Mouse (Mus musculus) gastrocnemius, adult 2 months (tissue): Measurements from ENCODE around the gene Olfr96. TPM values are rescaled to one million over a fixed set of nuclear protein-coding genes. Genes with fewer than 3 reads are reported as not detected.
"Not testable (repeated sequence)": the region's sequence is repeated elsewhere in the genome, so short reads cannot be mapped to it uniquely, and the experiment has no call there.

Experiments
- DNase-seq: peaks from one replicate; pipeline ENCODE4 v3.0.0; 2022
- H3K27ac ChIP-seq: fragments of 200-600 bp; 2 replicates; pipeline ENCODE4 v1.8.1; 2022; ENCODE audit warnings: mild to moderate bottlenecking
- H3K4me3 ChIP-seq: fragments of 200-600 bp; 2 replicates; pipeline ENCODE4 v1.8.1; 2022; ENCODE audit warnings: mild to moderate bottlenecking, moderate library complexity
- CTCF ChIP-seq: fragments of 200-600 bp; IDR thresholded peaks from 2 replicates; pipeline ENCODE4 v1.8.1; 2022; ENCODE audit warnings: antibody characterized with exemption, mild to moderate bottlenecking, moderate library complexity
- intact Hi-C: fragments of 180-260 bp; cut with DNase I; formaldehyde crosslinking; loops from one replicate; pipeline ENCODE4 v1.15.1; 2025
- total RNA-seq, 2 experiments: library from RNA; stranded (reverse); gene quantifications; 2 replicates each; pipeline ENCODE4 v1.2.3; 2021

The Olfr96 gene
- total RNA-seq, 2 experiments from 2014 or later = not detected

DNA sequence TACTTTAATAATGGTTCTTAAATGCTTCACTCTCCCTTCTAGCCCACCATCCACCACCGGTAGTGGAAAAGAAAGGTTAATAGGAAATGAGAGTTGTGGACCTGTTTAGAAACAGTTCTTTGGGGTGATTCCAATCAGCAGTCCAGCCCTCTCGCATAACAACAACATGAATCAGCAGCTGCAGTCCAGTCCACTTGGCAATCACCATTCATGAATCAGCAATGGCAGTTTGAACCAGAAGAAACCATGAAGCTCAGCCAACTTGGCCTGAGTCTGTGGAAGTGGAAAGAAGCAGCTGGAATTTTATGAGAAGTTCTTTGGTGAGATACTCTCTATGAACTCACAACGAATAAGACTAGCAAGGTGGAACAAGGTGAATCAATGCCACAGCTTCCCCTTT is 1.5 kb upstream of the Olfr96 start:
- DNase-seq = peak; percentile 50
- intact Hi-C loops = no loop called here
- no peak for TF ChIP-seq CTCF
- H3K4me3 ChIP-seq = no peak overlapping the region
- no peak overlapping the region for H3K27ac ChIP-seq

DNA sequence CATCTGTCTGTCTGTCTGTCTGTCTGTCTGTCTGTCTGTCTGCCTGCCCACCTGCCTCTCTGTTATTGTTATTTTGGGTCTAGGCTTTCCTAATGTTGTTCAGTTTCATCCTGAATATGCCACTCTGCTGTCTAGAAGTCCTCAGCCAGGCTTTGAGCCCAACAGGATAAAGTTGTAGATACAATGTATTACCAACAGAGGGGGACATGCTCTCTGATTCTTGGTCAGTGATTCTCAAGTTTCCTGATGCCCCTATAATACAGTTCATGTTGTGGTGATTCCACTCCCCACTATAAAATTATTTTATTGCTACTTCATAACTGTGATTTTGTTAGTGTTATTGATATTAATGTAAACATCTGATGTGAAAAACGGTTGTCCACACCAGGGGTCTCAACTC is 1.9 kb downstream of the Olfr96 start:
- TF ChIP-seq CTCF = peak; percentile 18; the same call in 1 of the 2 replicates
- Histone ChIP-seq H3K27ac (no peak overlapping the region), H3K4me3 (no peak overlapping the region)
- intact Hi-C loops = no loop called here
- DNase-seq = no peak

DNA sequence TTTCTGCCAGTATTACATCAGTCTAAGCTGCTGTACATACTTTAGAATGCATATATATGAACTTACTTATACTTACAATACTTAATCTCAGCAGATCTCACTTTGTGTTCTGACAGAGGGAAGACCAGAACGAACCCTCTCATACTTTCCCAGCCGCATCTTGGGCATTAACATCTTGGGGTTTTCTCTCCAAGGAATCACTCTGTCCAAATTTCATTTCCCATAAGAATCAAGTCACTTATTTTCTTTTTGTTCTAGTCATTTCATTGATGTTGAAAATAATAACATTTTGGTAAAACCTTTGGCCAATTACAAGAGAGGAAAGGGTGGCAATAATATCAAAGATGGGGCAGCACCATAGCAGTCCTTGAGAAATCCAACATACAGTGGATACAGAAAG is 17.3 kb downstream of the Olfr96 start, which contains the start of gene Olfr97:
TSS of gene Olfr97 (minus strand) at position 101 of the 400 bp plus-strand sequence.
- H3K4me3 ChIP-seq, intact Hi-C loops, H3K27ac ChIP-seq, DNase-seq: not testable (repeated sequence)

DNA sequence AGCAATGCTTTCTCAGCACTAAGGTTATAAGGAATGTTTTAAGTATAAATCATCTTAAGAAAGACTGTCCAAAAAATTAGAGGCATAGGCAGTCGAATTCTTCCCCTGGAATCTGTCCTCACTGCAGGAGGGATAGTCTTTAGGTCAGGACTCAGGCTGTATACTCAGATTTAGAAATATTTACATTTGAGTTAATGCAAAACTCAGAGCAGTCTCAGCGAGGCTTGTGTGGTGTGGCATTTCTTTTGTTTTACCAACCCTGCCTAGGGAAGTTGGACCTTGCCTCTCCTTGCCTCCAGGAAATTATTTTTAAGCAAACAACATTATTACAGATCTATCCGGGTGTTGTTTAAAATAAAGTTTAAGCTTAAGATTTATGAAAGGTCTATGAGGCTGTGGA is 22.3 kb downstream of the Olfr96 start:
- H3K27ac ChIP-seq = no peak overlapping the region
- intact Hi-C loops = no loop called here
- no peak for DNase-seq
- no peak for TF ChIP-seq CTCF
- H3K4me3 ChIP-seq = no peak overlapping the region

DNA sequence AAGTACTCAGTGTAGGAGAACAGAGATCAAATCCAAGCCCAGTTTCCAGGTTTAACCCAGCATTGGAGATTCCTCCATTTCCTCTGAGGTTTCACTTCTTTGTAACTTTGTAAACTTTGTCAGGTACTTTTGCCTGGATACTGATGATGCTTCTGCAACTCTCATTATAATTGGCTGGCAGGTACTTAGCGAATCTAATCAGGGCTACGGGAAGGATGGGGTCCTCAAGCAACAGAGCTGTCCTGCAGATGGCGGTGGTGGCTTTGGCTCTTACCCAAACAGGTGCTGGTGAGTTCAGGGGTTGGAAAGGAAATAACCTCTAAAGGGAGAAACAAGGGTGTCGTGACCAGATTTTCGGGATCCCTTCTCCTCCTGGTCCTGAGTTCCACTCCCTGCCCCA is 26.8 kb downstream of the Olfr96 start:
- DNase-seq = no peak

DNA sequence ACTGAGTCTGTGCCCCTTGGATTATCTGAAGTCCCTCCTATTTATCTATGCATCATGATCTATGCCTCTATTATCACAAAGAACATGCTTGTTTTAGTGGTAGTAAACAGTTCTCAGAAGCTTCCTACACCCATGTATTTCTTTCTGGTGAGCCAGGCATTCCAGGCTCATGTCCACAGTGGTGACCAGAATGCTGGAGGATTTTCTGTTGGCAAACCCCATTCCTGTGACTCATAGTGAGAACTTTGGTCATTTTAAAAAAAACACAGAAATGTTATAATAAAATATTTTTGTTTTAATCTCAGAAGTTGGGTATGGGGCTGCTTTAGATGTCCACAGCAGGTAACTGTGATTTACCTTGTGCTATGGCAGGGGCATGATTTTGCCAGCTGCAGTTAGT is 29.5 kb downstream of the Olfr96 start:
- Histone ChIP-seq H3K27ac (no peak overlapping the region), H3K4me3 (no peak overlapping the region)
- no peak for TF ChIP-seq CTCF
- intact Hi-C loops = no loop called here
- DNase-seq = no peak

More for the DNA sequence above, 26.8 kb downstream of the Olfr96 start:
- intact Hi-C loops = no loop called here
- Histone ChIP-seq H3K4me3 (no peak overlapping the region), H3K27ac (no peak overlapping the region)
- no peak for TF ChIP-seq CTCF

DNA sequence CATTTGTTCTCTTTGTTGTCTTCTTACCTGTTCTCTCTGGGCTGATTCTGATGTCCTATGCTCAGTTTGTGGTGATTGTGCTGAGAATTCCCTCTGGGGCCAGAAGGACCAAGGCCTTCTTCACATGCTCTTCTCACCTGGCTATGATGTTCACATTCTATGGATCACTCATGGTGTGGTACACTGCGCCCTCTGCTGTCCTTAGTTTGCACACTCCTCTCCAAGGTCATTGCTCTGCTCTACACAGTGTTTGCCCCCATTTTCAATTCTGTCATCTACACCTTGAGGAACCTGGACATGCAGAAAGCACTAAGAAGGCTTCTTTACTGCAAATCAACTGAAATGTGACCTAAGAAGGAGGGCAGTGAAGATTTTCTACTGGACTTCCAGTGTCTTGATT is 30.6 kb downstream of the Olfr96 start:
- peak; percentile 46 for TF ChIP-seq CTCF
- H3K27ac ChIP-seq = no peak overlapping the region
- no peak for DNase-seq
- no peak overlapping the region for H3K4me3 ChIP-seq
- intact Hi-C loops = no loop called here

DNA sequence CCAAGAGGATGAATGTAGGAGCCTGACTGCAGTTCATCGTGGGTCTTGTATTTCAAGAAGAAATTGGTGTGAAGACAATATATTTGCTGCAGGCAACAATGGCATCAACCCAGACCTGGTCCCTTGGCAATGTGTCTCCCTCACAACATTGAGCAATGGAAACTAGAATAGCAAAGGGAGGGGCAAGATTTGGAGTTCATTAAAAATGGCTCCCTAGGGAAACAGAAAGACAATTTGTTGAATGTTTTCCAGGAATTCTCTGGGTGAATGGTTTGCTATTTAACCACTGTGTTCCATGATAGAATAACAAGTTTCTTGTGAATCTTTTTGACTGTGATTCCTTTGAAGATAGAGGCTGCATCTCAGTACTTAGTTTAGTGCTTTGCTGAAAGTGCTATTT is 43.7 kb downstream of the Olfr96 start, which contains the start of gene Olfr98:
TSS of gene Olfr98 (minus strand) at position 124 of the 400 bp plus-strand sequence.
- intact Hi-C loops = no loop called here
- DNase-seq = peak; percentile 23
- H3K27ac ChIP-seq = no peak within 1 kb of the TSS
- H3K4me3 ChIP-seq = no peak within 1 kb of the TSS
- TF ChIP-seq CTCF = no peak

DNA sequence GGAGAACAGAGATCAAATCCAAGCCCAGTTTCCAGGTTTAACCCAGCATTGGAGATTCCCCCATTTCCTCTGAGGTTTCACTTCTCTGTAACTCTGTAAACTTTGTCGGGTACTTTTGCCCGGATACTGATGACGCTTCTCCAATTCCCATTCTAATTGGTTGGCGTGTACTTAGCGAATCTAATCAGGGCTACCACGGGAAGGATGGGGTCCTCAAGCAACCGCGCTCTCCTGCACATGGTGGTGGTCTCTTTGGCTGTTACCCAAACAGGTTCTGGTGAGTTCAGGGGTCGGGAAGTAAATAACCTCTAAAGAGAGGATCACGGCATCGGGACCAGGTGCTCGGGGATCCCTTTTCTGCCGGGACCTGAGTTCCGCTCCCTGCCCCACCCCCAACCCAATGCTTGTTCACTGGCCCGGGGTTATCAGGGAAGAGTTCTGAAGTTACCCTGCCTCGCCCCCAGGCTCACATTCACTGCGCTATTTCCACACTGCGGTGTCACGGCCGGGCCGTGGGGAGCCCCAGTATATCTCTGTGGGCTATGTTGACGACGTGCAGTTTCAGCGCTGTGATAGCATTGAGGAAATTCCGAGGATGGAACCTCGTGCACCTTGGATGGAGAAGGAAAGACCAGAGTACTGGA is 50.2 kb downstream of the Olfr96 start, which contains the start of gene H2-M3:
TSS of gene H2-M3 (plus strand) at position 163 of the 644 bp plus-strand sequence.
- intact Hi-C loops = no loop called here
- TF ChIP-seq CTCF = no peak
- DNase-seq = peak; percentile 82
- Histone ChIP-seq H3K27ac (peak within 1 kb of the TSS; percentile 86), H3K4me3 (peak within 1 kb of the TSS; percentile 88)

DNA sequence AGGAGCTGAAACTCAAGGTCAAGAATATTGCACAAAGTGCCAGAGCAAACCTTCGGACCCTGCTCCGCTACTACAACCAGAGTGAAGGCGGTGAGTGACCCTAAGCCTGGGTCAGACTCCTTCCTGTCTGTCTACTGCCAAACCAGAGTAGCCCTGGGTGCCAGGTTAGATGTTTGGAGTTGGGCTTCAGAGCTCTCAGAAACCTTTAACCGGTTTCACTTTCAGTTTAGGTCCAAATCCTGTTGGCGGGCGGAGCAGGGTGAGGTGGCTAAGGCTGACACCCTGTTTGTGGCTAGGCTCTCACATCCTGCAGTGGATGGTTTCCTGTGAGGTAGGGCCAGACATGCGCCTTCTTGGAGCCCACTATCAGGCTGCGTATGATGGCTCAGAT is 50.8 kb downstream of the Olfr96 start:
- H3K27ac ChIP-seq = peak overlapping the region; percentile 86
- intact Hi-C loops = no loop called here
- peak overlapping the region; percentile 88 for H3K4me3 ChIP-seq
- no peak for TF ChIP-seq CTCF
- DNase-seq = peak; percentile 71

DNA sequence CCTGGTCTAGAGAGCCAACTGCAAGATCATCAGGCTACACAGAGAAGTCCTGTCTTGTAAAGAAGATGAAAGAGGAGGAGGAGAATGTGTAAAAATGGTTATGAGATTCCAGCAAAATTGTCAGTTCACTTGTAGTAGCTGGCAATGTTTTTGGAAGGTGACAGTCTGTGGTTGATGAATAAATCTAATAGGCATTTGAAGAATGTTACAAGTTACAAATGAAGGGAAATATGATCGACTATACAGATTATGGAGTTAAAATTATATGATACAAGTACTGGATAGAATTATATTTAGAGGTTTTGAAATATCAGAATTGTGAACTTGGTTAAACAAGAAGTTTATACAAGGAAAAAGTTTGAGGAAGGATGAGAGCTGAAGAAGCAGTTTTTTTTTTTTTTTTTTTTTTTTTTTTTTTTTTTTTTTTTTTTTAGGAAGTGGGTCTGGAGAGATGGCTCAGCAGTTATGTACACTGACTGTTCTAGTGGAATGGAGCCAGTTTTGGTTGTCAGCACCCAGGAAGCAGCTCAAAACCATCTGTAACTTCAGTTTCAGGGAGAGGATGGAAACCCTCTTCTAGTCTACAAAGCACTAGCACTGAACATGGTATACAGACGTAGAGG is 55.8 kb downstream of the Olfr96 start:
- DNase-seq = no peak
- H3K4me3 ChIP-seq = no peak overlapping the region
- intact Hi-C loops = no loop called here
- TF ChIP-seq CTCF = no peak
- H3K27ac ChIP-seq = no peak overlapping the region

Other genes with a start within 250 kb of the Olfr96 start
- gene 2410137M14Rik, start 238.9 kb upstream of the Olfr96 start, total RNA-seq = under 1 TPM in 1 of 2 experiments, not detected in 1; 0.45 TPM
- gene H2-M5, start 230.6 kb upstream of the Olfr96 start, total RNA-seq = under 1 TPM in 1 of 2 experiments, not detected in 1; 0.10 TPM
- 1 to 10 TPM in 1 of 2 experiments, under 1 TPM in 1; 0.23 to 1.3 TPM for gene Zfp57, start 219.0 kb upstream of the Olfr96 start, total RNA-seq
- gene Mog, start 196.7 kb upstream of the Olfr96 start, total RNA-seq = not detected
- 1 to 10 TPM; 8.5 to 9.1 TPM for gene Gabbr1, start 174.2 kb upstream of the Olfr96 start, total RNA-seq
- not detected for gene Olfr90, start 131.6 kb upstream of the Olfr96 start, total RNA-seq
- not detected for gene Olfr91, start 121.9 kb upstream of the Olfr96 start, total RNA-seq
- not detected for gene Olfr92, start 100.1 kb upstream of the Olfr96 start, total RNA-seq
- gene Olfr93, start 58.7 kb upstream of the Olfr96 start, total RNA-seq = not detected
- not detected for gene Ubd, start 26.3 kb upstream of the Olfr96 start, total RNA-seq
- not detected for gene Olfr94, start 19.2 kb upstream of the Olfr96 start, total RNA-seq
- not detected for gene Olfr95, start 7.0 kb upstream of the Olfr96 start, total RNA-seq
- gene Olfr97, start 17.2 kb downstream of the Olfr96 start, total RNA-seq = not detected
- not detected for gene Olfr98, start 43.6 kb downstream of the Olfr96 start, total RNA-seq
- 1 to 10 TPM in 1 of 2 experiments, under 1 TPM in 1; 0.77 to 1.6 TPM for gene H2-M3, start 50.1 kb downstream of the Olfr96 start, total RNA-seq
- gene Olfr99, start 63.3 kb downstream of the Olfr96 start, total RNA-seq = not detected
- not detected for gene Olfr101, start 84.2 kb downstream of the Olfr96 start, total RNA-seq
- not detected for gene Olfr102, start 96.9 kb downstream of the Olfr96 start, total RNA-seq
- not detected for gene Olfr103, start 119.6 kb downstream of the Olfr96 start, total RNA-seq
- gene Olfr104-ps, start 139.4 kb downstream of the Olfr96 start, total RNA-seq = not detected
- gene Olfr105-ps, start 158.9 kb downstream of the Olfr96 start, total RNA-seq = not detected
- not detected for gene Olfr106-ps, start 170.2 kb downstream of the Olfr96 start, total RNA-seq
- not detected for gene Olfr107, start 179.1 kb downstream of the Olfr96 start, total RNA-seq
- gene Olfr108, start 225.3 kb downstream of the Olfr96 start, total RNA-seq = not detected
- not detected for gene Olfr109, start 238.8 kb downstream of the Olfr96 start, total RNA-seq